Mouse (Mus musculus) cerebellum, adult 2 months (tissue): Measurements from ENCODE around the gene Foxe1. TPM values are rescaled to one million over a fixed set of nuclear protein-coding genes. Genes with fewer than 3 reads are reported as not detected.

Source experiments
- DNase-seq, 2 experiments: peaks; one replicate each; pipeline ENCODE4 v3.0.0; 2021
- H3K27ac ChIP-seq: fragments of 200-500 bp; 2 replicates; pipeline ENCODE4 v1.5.1; 2012; ENCODE audit warnings: low read length, control low read depth, inconsistent platforms; ENCODE audit not compliant: insufficient read depth
- H3K27me3 ChIP-seq: fragments of 200-500 bp; 2 replicates; pipeline ENCODE4 v1.6.1; 2012; ENCODE audit warnings: inconsistent platforms, mild to moderate bottlenecking, low read length, moderate library complexity; ENCODE audit not compliant: control insufficient read depth, insufficient read depth
- H3K4me1 ChIP-seq: fragments of 200-500 bp; 2 replicates; pipeline ENCODE4 v1.6.1; 2011; ENCODE audit warnings: low read length; ENCODE audit not compliant: control insufficient read depth, insufficient read depth
- H3K4me3 ChIP-seq: fragments of 200-500 bp; replicated peaks from 2 replicates; pipeline ENCODE3; 2011; ENCODE audit warnings: mild to moderate bottlenecking, low read depth, low read length, control low read depth; ENCODE audit not compliant: insufficient read depth
- CTCF ChIP-seq: fragments of 200-500 bp; IDR thresholded peaks from 2 replicates; pipeline ENCODE4 v1.5.1; 2011; ENCODE audit warnings: low read depth, mild to moderate bottlenecking, control low read depth, low read length, moderate library complexity, borderline replicate concordance; ENCODE audit not compliant: insufficient read depth
- POLR2A ChIP-seq: fragments of 200-500 bp; IDR thresholded peaks from 2 replicates; pipeline ENCODE4 v1.6.1; 2011; ENCODE audit warnings: low read length, control low read depth, borderline replicate concordance; ENCODE audit not compliant: insufficient read depth
- WGBS: fragments of 180-500 bp; shearing (Covaris S2); methylation state at CpG from one replicate; pipeline ENCODE4 v1.1.7; 2018; 5-methylcytosine and 5-hydroxymethylcytosine counted together
- polyA plus RNA-seq: library from polyadenylated mRNA; depleted of rRNA; stranded (reverse); fragments of >200 nt; gene quantifications from 2 replicates; pipeline ENCODE4 v1.2.3, GENCODE M21; 2012

Gene Foxe1
- polyA plus RNA-seq, 1 experiment = not detected

- Histone ChIP-seq H3K4me1 (no peaks in the 10 kb centered on the region), H3K27me3 (peaks cover 17% of the 10 kb centered on the region), H3K27ac (no peak overlapping the region), H3K4me3 (no peak overlapping the region)
- DNase-seq = no peak
- WGBS = 36% methylated on average over 9 of the region's 9 CpGs
- no peak for TF ChIP-seq CTCF
- no peak for TF ChIP-seq POLR2A
These were observed 5.5 kb downstream of the Foxe1 start for GRCm38 (mm10) chr4:46348897-46349296.

DNA sequence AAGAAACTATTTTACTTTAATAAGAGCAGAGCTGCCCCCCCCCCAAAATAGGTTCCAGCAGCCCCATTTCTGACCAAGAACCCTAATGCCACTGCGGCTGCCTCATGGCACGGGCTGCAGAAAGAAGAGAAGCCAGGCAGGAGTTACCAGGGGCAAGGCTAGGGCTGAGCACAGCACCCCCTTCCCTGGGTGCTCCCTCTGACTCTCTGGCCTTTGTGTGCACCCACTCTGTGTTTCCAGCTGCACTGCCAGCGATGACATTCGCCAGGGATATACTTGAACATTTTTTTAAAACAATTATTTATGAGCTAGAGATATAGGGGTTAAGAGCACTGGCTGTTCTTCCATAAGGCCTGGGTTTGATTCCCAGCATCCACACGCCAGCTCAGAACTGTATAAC is 6.1 kb downstream of the Foxe1 start:
- DNase-seq = no peak
- Histone ChIP-seq H3K4me3 (no peak overlapping the region), H3K27ac (no peak overlapping the region), H3K27me3 (peaks cover 13% of the 10 kb centered on the region), H3K4me1 (no peaks in the 10 kb centered on the region)
- 65% methylated on average over 5 of the region's 5 CpGs for WGBS
- TF ChIP-seq CTCF (no peak), POLR2A (no peak)

- no peak overlapping the region for H3K4me3 ChIP-seq
- H3K27me3 ChIP-seq = peaks cover 6% of the 10 kb centered on the region
- no peak overlapping the region for H3K27ac ChIP-seq
- DNase-seq = no peak
- H3K4me1 ChIP-seq = no peaks in the 10 kb centered on the region
- WGBS = 24% methylated on average over 10 of the region's 10 CpGs
- TF ChIP-seq CTCF (no peak), POLR2A (no peak)
These were observed 9.6 kb downstream of the Foxe1 start for GRCm38 (mm10) chr4:46353045-46353444.

DNA sequence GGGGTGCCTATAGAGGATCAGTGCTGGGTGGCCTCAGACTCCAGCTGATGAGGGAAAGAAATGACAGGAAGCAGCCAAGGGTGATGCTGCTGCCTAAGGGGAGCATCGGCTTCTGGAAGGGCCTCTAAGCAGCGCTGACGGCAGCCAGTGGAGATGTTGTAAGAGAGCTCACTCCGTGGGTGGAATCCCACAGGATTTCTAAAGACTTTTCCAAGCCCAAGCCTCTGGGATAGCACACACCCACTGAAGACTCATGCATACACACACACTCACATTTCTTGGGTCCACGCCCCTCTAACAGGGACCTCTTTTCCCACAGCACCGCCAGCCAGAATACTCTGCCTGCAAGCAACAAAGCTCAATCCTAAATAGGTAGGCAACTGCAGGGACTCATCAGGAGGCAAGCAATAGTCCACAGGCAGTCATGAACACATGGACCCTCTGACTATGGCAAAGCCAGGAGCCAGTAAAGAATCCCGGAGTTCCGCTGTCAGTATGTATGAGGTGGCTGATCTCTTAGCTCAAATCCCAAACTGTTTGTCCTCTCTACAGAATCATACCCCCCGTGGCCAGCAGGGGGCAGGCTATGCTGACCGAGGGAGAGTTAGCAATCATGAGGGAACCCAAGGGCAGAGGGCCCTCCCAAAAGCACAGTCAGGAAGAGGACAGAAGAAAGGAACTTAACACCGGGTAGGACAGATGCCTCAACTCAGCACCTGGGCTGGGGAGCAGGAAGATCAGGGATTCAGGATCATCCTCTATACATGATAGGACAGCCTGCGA is 13.1 kb downstream of the Foxe1 start:
- WGBS = 53% methylated on average over 12 of the region's 12 CpGs
- peak; percentile 37 to 63 for DNase-seq
- Histone ChIP-seq H3K4me1 (no peaks in the 10 kb centered on the region), H3K27ac (no peak overlapping the region), H3K27me3 (peaks cover 3% of the 10 kb centered on the region; the same call in 1 of the 2 replicates), H3K4me3 (no peak overlapping the region)
- TF ChIP-seq POLR2A (no peak), CTCF (peak; percentile 71)

DNA sequence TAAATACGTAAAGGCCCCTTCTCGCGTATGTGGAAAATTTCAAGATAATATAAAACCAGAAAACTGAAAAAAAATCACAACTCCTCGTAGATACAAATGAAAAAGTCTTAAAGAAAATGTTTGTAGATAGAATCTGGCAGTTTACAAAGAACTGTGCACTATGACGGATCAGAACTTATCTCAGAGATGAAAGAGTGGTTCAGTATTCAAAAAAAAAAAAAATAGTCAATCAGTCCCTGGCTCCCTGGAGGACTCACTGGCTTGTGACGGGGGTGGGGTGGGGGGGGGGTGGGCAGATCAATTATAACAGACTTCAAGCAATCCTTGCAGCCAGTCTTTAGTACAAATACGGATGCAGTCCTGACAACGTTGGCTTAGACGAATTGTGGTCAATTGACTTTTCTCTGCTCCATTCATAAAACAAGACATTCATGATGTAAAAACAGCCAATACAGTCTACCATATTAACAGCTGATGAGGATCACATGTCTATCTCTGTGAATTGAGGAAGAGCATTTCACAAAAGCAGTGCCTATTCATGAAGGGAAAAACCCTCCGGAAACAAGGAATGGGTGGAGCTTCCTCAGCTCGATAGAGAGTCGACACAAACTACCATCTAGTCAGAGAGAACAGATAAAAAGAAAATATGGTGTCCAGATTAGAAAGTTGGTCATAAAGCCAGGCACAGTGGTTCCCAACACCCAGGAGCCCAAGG is 16.3 kb downstream of the Foxe1 start:
- TF ChIP-seq CTCF (no peak), POLR2A (no peak)
- Histone ChIP-seq H3K27ac (no peak overlapping the region), H3K4me1 (no peaks in the 10 kb centered on the region), H3K4me3 (no peak overlapping the region), H3K27me3 (no peaks in the 10 kb centered on the region; the same call in 1 of the 2 replicates)
- 70% methylated on average over 12 of the region's 12 CpGs for WGBS
- no peak for DNase-seq

DNA sequence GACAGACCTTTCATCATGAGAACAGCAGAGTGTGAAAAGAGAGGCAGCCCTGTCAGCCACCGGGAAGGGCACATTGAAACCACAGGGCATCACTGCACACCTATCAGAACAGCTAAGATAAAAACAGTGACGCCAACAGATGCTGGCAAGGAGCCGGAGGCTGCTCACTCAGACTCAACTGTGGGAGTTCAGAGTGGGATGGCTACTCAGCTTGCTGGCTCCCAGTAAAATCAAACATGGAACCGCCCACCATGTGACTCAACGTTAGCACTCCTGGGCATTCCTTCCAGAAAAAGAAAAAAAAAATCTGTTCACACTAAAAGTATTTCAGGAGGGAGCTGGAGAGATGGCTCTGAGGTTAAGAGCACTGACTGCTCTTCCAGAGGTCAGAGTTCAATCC is 17.8 kb downstream of the Foxe1 start:
- no peak overlapping the region for H3K27ac ChIP-seq
- H3K4me1 ChIP-seq = no peaks in the 10 kb centered on the region
- TF ChIP-seq CTCF = no peak
- TF ChIP-seq POLR2A = no peak
- DNase-seq = no peak
- 64% methylated on average over 5 of the region's 5 CpGs for WGBS
- H3K27me3 ChIP-seq = no peaks in the 10 kb centered on the region; the same call in 1 of the 2 replicates
- no peak overlapping the region for H3K4me3 ChIP-seq

DNA sequence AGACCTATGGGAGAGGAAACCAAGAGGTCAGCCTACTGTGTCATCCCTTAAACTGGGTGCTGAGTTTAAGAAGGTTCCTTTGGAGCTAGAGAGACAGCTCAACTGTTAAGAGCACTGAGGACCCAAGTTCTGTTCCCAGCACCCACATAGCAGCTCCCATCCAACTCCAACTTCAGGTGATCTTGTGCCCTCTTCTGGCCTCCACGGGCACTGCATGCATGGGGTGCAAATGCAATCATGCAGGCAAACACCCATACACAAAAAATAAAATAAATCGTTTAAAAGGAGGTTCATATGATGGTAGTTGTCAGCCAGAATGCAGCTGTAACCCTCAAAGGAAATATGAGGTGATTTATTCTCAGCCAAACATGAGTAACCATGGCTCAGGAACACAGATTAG is 21.0 kb downstream of the Foxe1 start:
- H3K4me3 ChIP-seq = no peak overlapping the region
- TF ChIP-seq POLR2A (no peak), CTCF (no peak)
- DNase-seq = no peak
- 77% methylated on average over 2 of the region's 2 CpGs for WGBS
- H3K4me1 ChIP-seq = no peaks in the 10 kb centered on the region
- H3K27me3 ChIP-seq = no peaks in the 10 kb centered on the region; the same call in 1 of the 2 replicates
- H3K27ac ChIP-seq = no peak overlapping the region

- DNase-seq = no peak
- TF ChIP-seq POLR2A (no peak), CTCF (no peak)
- 23% methylated on average over 12 of the region's 12 CpGs for WGBS
- H3K4me3 ChIP-seq = no peak overlapping the region
- no peak overlapping the region for H3K27ac ChIP-seq
- H3K4me1 ChIP-seq = no peaks in the 10 kb centered on the region; the same call in 1 of the 2 replicates
- no peaks in the 10 kb centered on the region; the same call in 1 of the 2 replicates for H3K27me3 ChIP-seq
These were observed 24.1 kb downstream of the Foxe1 start for GRCm38 (mm10) chr4:46367487-46367959.
